Mouse (Mus musculus) hindbrain, postnatal 0 days (tissue): ENCODE results near the gene Hist1h2be. TPM values are rescaled to one million over a fixed set of nuclear protein-coding genes. Genes with fewer than 3 reads are reported as not detected.
A peak's percentile ranks its signal among the peaks of the same experiment; 100 is the strongest.
"Not testable (repeated sequence)": the region's sequence is repeated elsewhere in the genome, so short reads cannot be mapped to it uniquely, and the experiment has no call there.

Experiments used
- ATAC-seq: fragments of 200-750 bp; cut with Nextera tagmentation; 2 replicates; pipeline ENCODE4 v1.8.0; 2017; ENCODE audit warnings: mild to moderate bottlenecking, moderate TSS enrichment, moderate library complexity
- DNase-seq: peaks from one replicate; pipeline ENCODE4 v3.0.0-alpha.2; 2015; ENCODE audit warnings: low spot score
- H3K27ac ChIP-seq: fragments of 300-500 bp; sonication (generic); 2 replicates; pipeline ENCODE4 v1.5.1; 2014; ENCODE audit warnings: mild to moderate bottlenecking
- H3K27me3 ChIP-seq: fragments of 300-500 bp; sonication (generic); 2 replicates; pipeline ENCODE4 v1.6.1; 2014; ENCODE audit warnings: low read length, mixed read lengths; ENCODE audit not compliant: insufficient read depth
- H3K36me3 ChIP-seq: fragments of 300-500 bp; sonication (generic); 2 replicates; pipeline ENCODE4 v1.6.1; 2014; ENCODE audit warnings: low read length, mixed read lengths; ENCODE audit not compliant: insufficient read depth
- H3K4me1 ChIP-seq: fragments of 300-500 bp; sonication (generic); 2 replicates; pipeline ENCODE4 v1.6.1; 2014; ENCODE audit warnings: antibody characterized with exemption, low read length, mixed read lengths; ENCODE audit not compliant: insufficient read depth
- H3K4me2 ChIP-seq: fragments of 300-500 bp; sonication (generic); 2 replicates; pipeline ENCODE4 v1.6.1; 2014; ENCODE audit warnings: low read depth, mild to moderate bottlenecking, low read length, moderate library complexity, mixed read lengths
- H3K4me3 ChIP-seq: fragments of 300-500 bp; sonication (generic); 2 replicates; pipeline ENCODE4 v1.5.1; 2014; ENCODE audit warnings: low read length
- H3K9ac ChIP-seq: fragments of 300-500 bp; sonication (generic); replicated peaks from 2 replicates; pipeline ENCODE4 v1.6.1; 2014; ENCODE audit warnings: mild to moderate bottlenecking, low read length, moderate library complexity, mixed read lengths
- H3K9me3 ChIP-seq: fragments of 300-500 bp; sonication (generic); 2 replicates; pipeline ENCODE4 v1.6.1; 2016; ENCODE audit warnings: low read length, mixed read lengths
- CTCF ChIP-seq: IDR thresholded peaks from 2 replicates; pipeline ENCODE4 v1.5.1; 2016; ENCODE audit warnings: antibody characterized with exemption, control low read depth, low read depth
- WGBS: fragments of 180-500 bp; shearing (Covaris S2); extraction: QIAGEN DNeasy Blood & Tissue Kit; methylation state at CpG from one replicate; pipeline ENCODE4 v1.1.7; 2014; 5-methylcytosine and 5-hydroxymethylcytosine counted together
- polyA plus RNA-seq: library from polyadenylated mRNA; unstranded; fragments of >200 nt; fragmentation: Nextera tagmentation; extraction: Ambion mirVana; gene quantifications from 2 replicates; pipeline ENCODE4 v1.2.1, GENCODE M21; 2015
- total RNA-seq: library from RNA; depleted of rRNA; stranded (reverse); fragments of >200 nt; gene quantifications from 2 replicates; pipeline ENCODE4 v1.2.3, GENCODE M21; 2014

Hist1h2be gene
- total and polyA plus RNA-seq, 2 experiments from 2014 or later, result 0.41 to 304 TPM

- Histone ChIP-seq H3K9me3 (no peaks in the 10 kb centered on the region), H3K9ac (peak overlapping the region; percentile 35), H3K27ac (peak overlapping the region; percentile 76), H3K4me2 (peak overlapping the region; percentile 81), H3K27me3 (no peaks in the 10 kb centered on the region), H3K4me3 (peak overlapping the region; percentile 47), H3K36me3 (no peaks in the 10 kb centered on the region), H3K4me1 (peaks cover 7% of the 10 kb centered on the region)
- DNase-seq (peak; percentile 83), ATAC-seq (peak; percentile 82)
- 0% methylated on average over 54 of the region's 54 CpGs for WGBS
- no peak for TF ChIP-seq CTCF
Measured at GRCm38 (mm10) chr13:23554925-23555838, 65.7 kb downstream of the Hist1h2be start.

GRCm38 (mm10) chr13:23554393-23554792, 66.5 kb downstream of the Hist1h2be start:
- no peak for DNase-seq
- H3K4me3 ChIP-seq, result peak overlapping the region; percentile 47
- peak overlapping the region; percentile 35 for H3K9ac ChIP-seq
- H3K36me3 ChIP-seq, result no peaks in the 10 kb centered on the region
- no peak for TF ChIP-seq CTCF
- no peaks in the 10 kb centered on the region for H3K27me3 ChIP-seq
- no peak for ATAC-seq
- 19% methylated on average over 9 of the region's 9 CpGs for WGBS
- H3K4me1 ChIP-seq, result peaks cover 7% of the 10 kb centered on the region
- no peaks in the 10 kb centered on the region for H3K9me3 ChIP-seq
- peak overlapping the region; percentile 81 for H3K4me2 ChIP-seq
- peak overlapping the region; percentile 76 for H3K27ac ChIP-seq

GRCm38 (mm10) chr13:23552962-23553361, 68.0 kb downstream of the Hist1h2be start, which contains the start of gene Hist1h1d:
Hist1h1d (plus strand) TSS chr13:23553262.
- Histone ChIP-seq H3K4me3 (no peak within 1 kb of the TSS), H3K4me1 (peaks cover 7% of the 10 kb centered on the region), H3K9me3 (no peaks in the 10 kb centered on the region), H3K9ac (no peak within 1 kb of the TSS), H3K4me2 (no peak within 1 kb of the TSS), H3K27me3 (no peaks in the 10 kb centered on the region), H3K36me3 (no peaks in the 10 kb centered on the region), H3K27ac (peak within 1 kb of the TSS; percentile 76; the same call in 1 of the 2 replicates)
- DNase-seq (no peak), ATAC-seq (no peak)
- TF ChIP-seq CTCF, result no peak

DNA sequence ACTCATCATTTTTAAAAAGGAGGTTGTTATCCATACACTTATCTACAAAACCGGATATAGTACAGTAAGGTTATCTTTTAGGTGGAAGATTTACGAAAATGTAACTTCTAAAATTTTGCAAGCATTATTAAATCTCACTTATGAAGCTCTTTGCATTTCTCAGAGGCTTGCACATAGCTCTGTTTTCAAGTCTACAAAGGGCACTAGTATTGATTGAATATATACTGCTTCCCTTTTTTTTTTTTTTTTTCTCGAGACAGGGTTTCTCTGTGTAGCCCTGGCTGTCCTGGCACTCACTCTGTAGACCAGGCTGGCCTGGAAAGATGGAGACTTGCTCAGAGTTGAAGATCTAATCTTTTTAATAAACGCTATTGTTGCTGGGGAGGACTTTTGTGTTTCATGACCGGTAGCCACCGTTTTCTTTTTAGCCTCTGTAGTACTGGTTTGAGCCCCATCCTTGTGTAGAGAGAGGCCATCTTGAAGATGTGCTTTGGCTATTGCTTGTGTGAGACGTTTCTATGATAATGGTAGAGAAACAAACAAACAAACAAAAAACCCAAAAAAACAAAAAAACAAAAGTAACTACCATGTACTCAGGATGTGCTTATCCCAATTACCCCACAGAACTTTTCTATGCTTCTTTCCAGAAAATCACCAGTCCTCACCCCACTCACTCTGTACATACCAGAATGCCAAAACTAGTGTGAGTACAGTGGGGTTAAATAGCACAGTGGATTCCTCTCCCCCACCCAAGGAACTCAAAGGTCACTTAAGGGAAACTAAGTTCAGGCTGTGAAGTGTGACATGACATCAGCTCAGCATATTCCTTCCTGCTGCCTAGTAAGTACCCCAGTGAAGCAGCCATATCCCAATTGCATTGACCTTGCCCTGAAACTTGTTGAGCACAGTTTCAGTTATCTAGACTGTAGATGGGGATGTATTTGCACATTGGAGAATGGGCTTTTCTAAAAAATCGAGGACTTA, 68.7 kb downstream of the Hist1h2be start:
- 47% methylated on average over 8 of the region's 8 CpGs for WGBS
- no peak overlapping the region for H3K9ac ChIP-seq
- H3K4me2 ChIP-seq, result peak overlapping the region; percentile 58
- no peaks in the 10 kb centered on the region for H3K27me3 ChIP-seq
- no peaks in the 10 kb centered on the region for H3K9me3 ChIP-seq
- no peak for ATAC-seq
- peak overlapping the region; percentile 36 for H3K4me3 ChIP-seq
- no peak for TF ChIP-seq CTCF
- peak overlapping the region; percentile 73 for H3K27ac ChIP-seq
- DNase-seq, result no peak
- peaks cover 7% of the 10 kb centered on the region for H3K4me1 ChIP-seq
- no peaks in the 10 kb centered on the region for H3K36me3 ChIP-seq

DNA sequence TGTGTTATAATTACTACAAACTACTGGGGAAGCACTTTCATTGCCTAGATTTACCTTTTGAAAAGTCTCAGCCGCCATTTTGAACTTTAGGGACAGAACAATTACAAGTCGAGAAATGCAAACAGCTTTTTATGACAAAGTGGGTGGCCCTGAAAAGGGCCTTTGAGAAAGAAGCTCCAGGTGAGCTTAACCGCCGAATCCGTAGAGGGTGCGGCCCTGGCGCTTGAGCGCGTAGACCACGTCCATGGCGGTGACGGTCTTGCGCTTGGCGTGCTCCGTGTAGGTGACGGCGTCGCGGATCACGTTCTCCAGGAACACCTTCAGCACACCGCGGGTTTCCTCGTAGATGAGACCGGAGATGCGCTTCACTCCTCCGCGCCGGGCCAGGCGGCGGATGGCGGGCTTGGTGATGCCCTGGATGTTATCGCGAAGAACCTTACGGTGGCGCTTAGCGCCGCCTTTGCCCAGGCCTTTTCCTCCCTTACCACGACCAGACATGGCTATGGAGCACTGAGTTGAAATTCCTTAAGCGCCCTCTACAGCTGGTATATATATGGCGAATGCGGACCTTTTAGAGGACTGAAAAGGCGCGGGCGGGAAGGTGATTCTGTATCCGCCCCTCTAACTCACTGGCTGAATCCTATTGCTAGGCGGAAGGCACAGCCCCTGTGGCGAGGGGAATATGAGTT, 69.6 kb downstream of the Hist1h2be start, which contains the start of gene Hist1h4f:
Hist1h4f (minus strand) TSS at position 503 of the 689 bp plus-strand sequence.
- peak; percentile 71 for TF ChIP-seq CTCF
- peak within 1 kb of the TSS; percentile 43; the same call in 1 of the 2 replicates for H3K9ac ChIP-seq
- DNase-seq (peak; percentile 96), ATAC-seq (peak; percentile 92)
- not testable (repeated sequence) for H3K9me3 ChIP-seq, H3K27me3 ChIP-seq, H3K36me3 ChIP-seq, H3K4me1 ChIP-seq
- WGBS, result under 1% methylated on average over 42 of the region's 47 CpGs
- H3K27ac ChIP-seq, result peak within 1 kb of the TSS; percentile 73
- H3K4me2 ChIP-seq, result peak within 1 kb of the TSS; percentile 58
- peak within 1 kb of the TSS; percentile 36 for H3K4me3 ChIP-seq

- ATAC-seq, result no peak
- Histone ChIP-seq H3K9ac (peak overlapping the region; percentile 43; the same call in 1 of the 2 replicates), H3K27ac (peak overlapping the region; percentile 73), H3K27me3 (no peaks in the 10 kb centered on the region), H3K9me3 (no peaks in the 10 kb centered on the region), H3K4me1 (peaks cover 7% of the 10 kb centered on the region), H3K4me2 (peak overlapping the region; percentile 58), H3K36me3 (no peaks in the 10 kb centered on the region), H3K4me3 (peak overlapping the region; percentile 36)
- no peak for DNase-seq
- TF ChIP-seq CTCF, result no peak
- WGBS, result 11% methylated on average over 3 of the region's 3 CpGs
Measured at GRCm38 (mm10) chr13:23550761-23551145, 70.2 kb downstream of the Hist1h2be start.
